Mouse (Mus musculus) cerebellum, adult 2 months (tissue): ENCODE results near the gene Gemin2. TPM values are rescaled to one million over a fixed set of nuclear protein-coding genes. Genes with fewer than 3 reads are reported as not detected.

Source experiments
- DNase-seq, 2 experiments: peaks; one replicate each; pipeline ENCODE4 v3.0.0; 2021
- H3K27ac ChIP-seq: fragments of 200-500 bp; 2 replicates; pipeline ENCODE4 v1.5.1; 2012; ENCODE audit warnings: low read length, control low read depth, inconsistent platforms; ENCODE audit not compliant: insufficient read depth
- H3K27me3 ChIP-seq: fragments of 200-500 bp; 2 replicates; pipeline ENCODE4 v1.6.1; 2012; ENCODE audit warnings: inconsistent platforms, mild to moderate bottlenecking, low read length, moderate library complexity; ENCODE audit not compliant: control insufficient read depth, insufficient read depth
- H3K4me1 ChIP-seq: fragments of 200-500 bp; 2 replicates; pipeline ENCODE4 v1.6.1; 2011; ENCODE audit warnings: low read length; ENCODE audit not compliant: control insufficient read depth, insufficient read depth
- H3K4me3 ChIP-seq: fragments of 200-500 bp; replicated peaks from 2 replicates; pipeline ENCODE3; 2011; ENCODE audit warnings: mild to moderate bottlenecking, low read depth, low read length, control low read depth; ENCODE audit not compliant: insufficient read depth
- CTCF ChIP-seq: fragments of 200-500 bp; IDR thresholded peaks from 2 replicates; pipeline ENCODE4 v1.5.1; 2011; ENCODE audit warnings: low read depth, mild to moderate bottlenecking, control low read depth, low read length, moderate library complexity, borderline replicate concordance; ENCODE audit not compliant: insufficient read depth
- POLR2A ChIP-seq: fragments of 200-500 bp; IDR thresholded peaks from 2 replicates; pipeline ENCODE4 v1.6.1; 2011; ENCODE audit warnings: low read length, control low read depth, borderline replicate concordance; ENCODE audit not compliant: insufficient read depth
- WGBS: fragments of 180-500 bp; shearing (Covaris S2); methylation state at CpG from one replicate; pipeline ENCODE4 v1.1.7; 2018; 5-methylcytosine and 5-hydroxymethylcytosine counted together
- polyA plus RNA-seq: library from polyadenylated mRNA; depleted of rRNA; stranded (reverse); fragments of >200 nt; gene quantifications from 2 replicates; pipeline ENCODE4 v1.2.3, GENCODE M21; 2012

Gemin2 gene
- polyA plus RNA-seq, 1 experiment: 9.3 TPM

DNA sequence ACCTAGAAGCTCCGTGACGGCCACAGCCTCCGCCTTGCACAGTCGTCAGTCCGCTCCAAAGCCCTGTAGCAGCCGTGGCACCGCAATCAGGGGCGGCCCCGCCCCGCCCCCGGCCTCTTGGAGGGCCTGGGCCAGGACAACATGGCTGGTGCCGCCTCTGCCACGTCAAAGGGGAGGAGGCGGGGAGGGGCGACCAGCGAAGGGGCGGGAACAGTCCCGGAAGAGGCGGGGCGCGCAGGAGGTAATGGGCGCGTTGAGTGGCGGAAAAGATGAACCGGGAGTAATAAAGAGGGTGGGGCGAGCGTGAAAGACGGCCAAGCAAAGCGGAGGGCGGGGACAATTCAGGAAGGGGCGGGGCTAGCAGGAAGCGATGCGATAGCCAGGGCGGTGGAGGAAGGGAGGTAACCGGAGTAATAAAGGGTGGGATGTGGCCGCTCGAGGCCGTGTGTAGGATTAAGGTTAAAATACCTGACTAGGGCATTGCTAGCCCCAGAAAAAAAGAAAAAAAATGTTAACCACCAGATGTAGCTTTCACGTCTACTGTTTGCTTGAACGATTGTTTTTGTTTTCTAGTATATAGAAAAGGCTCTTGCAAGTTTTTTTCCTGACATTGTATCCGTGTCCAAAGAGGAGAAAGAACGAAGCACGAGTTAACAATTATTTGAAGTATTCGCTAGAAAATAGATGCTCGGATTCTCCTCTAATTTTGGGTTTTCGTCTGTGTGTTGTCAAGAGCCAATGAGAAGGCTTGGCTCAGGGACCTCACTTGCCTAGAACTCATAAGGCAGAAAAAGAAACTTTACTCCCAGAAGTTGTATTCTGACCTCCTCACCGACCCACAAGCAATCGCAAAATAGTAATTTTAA lies 1.1 kb upstream of the Gemin2 start, which contains the start of gene Sec23a:
Gene Sec23a, minus strand, starts transcription at position 174 of the 866 bp plus-strand sequence.
- H3K4me3 ChIP-seq: peak within 1 kb of the TSS; percentile 93
- DNase-seq: peak; percentile 98 to 99
- H3K4me1 ChIP-seq: no peaks in the 10 kb centered on the region; the same call in 1 of the 2 replicates
- peak within 1 kb of the TSS; percentile 64 for H3K27ac ChIP-seq
- under 1% methylated on average over 44 of the region's 48 CpGs for WGBS
- no peaks in the 10 kb centered on the region for H3K27me3 ChIP-seq
- TF ChIP-seq CTCF (no peak), POLR2A (peak; percentile 55)

DNA sequence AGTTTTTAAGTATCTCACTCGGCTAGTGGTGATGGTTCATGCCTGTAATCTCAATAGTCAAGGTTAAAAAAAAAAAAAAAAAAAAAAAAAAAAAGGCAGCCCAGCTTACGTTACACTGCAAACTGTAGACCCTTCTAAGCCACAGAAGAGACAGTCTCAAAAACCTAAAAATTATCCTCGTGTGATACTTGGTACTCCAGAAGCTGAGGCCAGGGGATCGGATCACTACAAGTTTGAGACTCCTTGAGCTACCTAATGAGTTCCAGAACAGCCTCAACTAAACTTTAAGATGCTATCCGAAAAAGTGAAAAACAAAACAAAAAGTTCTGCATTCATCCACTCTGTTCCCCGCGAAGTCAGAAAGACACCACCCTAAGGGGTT lies 492 bp upstream of the Gemin2 start:
- no peak overlapping the region for H3K27ac ChIP-seq
- WGBS: under 1% methylated on average over 7 of the region's 7 CpGs
- TF ChIP-seq POLR2A (no peak), CTCF (no peak)
- peak overlapping the region; percentile 93 for H3K4me3 ChIP-seq
- H3K27me3 ChIP-seq: no peaks in the 10 kb centered on the region
- no peak for DNase-seq
- no peaks in the 10 kb centered on the region; the same call in 1 of the 2 replicates for H3K4me1 ChIP-seq

DNA sequence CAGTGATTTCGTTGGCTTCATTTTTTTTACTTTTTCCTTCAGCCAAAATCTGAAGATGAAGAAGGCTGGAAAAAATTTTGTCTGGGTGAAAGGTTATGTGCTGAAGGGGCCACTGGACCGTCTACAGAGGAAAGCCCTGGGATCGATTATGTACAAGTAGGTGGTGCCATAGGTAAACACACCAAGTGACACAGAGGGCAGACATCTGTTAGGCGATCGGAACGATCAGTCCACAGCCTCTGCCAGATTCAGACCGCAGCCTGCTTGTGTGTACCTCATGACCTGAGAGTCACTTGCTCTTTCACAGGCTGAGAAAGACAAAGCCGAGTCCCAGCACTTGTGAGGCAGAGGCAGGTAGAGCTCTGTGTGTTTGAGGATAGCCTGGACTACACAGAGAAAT lies 4.8 kb downstream of the Gemin2 start:
- DNase-seq: no peak
- Histone ChIP-seq H3K27me3 (no peaks in the 10 kb centered on the region), H3K27ac (no peak overlapping the region), H3K4me1 (no peaks in the 10 kb centered on the region), H3K4me3 (no peak overlapping the region)
- 95% methylated on average over 8 of the region's 8 CpGs for WGBS
- TF ChIP-seq POLR2A (no peak), CTCF (no peak)

DNA sequence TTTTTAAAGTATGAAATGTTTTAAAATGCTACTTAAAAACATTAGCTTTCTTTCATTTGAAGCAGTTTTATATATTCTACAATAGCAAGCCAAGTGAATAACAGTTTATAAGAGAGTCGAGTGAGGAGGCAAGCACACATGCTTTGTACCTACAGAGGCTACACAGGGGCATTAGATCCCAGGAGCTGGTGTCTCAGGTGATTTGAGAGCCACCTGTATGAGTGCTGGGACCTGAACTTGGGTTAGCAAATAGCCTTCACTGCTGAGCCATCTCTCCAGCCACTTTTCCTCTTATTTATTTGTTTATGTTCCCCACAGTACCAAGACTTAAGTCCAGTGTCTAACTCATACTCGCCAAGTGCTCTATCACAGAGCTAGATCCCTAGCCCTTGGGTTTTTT lies 6.7 kb downstream of the Gemin2 start:
- TF ChIP-seq CTCF (no peak), POLR2A (no peak)
- Histone ChIP-seq H3K4me3 (no peak overlapping the region), H3K27me3 (no peaks in the 10 kb centered on the region), H3K4me1 (no peaks in the 10 kb centered on the region), H3K27ac (no peak overlapping the region)
- WGBS: 89% methylated on average over 2 of the region's 2 CpGs
- DNase-seq: no peak

DNA sequence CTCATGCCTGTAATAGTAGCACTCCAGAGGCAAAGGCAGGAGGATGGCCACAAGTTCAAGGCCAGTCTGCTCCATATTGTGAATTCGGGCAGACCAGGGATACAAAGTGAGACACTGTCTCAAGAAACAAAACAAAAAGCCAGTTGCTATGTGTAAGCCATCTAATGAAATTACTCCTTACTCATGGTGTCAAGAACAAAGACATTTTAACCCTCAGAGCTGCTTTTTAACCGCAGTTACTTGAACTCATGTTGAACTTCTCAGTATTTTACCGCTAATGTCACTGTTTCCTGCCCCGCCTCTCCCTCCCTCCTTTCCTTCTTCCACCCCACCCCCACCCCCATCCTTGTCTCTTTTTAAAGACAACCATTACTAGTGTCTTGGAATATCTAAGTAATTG lies 8.1 kb downstream of the Gemin2 start:
- no peaks in the 10 kb centered on the region for H3K27me3 ChIP-seq
- no peak overlapping the region for H3K27ac ChIP-seq
- H3K4me1 ChIP-seq: no peaks in the 10 kb centered on the region
- DNase-seq: no peak
- TF ChIP-seq CTCF (no peak), POLR2A (no peak)
- WGBS: 92% methylated on average over 4 of the region's 4 CpGs
- H3K4me3 ChIP-seq: no peak overlapping the region

DNA sequence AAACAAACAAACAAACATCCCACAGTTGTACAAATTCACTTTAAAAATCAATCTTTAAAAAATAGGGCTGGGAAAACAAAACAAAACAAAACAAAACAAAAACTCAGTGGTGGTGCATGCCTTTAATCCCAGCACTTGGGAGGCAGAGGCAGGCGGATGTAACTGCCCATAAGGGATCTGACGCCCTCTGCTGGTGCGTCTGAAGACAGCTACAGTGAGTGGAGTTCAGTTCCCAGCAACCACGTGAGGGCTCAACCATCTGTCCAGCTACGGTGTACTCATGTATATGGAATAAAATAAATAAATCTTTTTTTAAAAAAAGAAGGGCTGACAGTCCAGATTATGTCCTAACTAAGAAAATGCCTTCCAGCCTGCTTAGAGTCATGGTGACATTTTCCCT lies 18.9 kb downstream of the Gemin2 start:
- H3K4me1 ChIP-seq: no peaks in the 10 kb centered on the region
- TF ChIP-seq POLR2A (no peak), CTCF (no peak)
- DNase-seq: no peak
- no peak overlapping the region for H3K4me3 ChIP-seq
- 64% methylated on average over 5 of the region's 5 CpGs for WGBS
- no peaks in the 10 kb centered on the region for H3K27me3 ChIP-seq
- H3K27ac ChIP-seq: no peak overlapping the region

DNA sequence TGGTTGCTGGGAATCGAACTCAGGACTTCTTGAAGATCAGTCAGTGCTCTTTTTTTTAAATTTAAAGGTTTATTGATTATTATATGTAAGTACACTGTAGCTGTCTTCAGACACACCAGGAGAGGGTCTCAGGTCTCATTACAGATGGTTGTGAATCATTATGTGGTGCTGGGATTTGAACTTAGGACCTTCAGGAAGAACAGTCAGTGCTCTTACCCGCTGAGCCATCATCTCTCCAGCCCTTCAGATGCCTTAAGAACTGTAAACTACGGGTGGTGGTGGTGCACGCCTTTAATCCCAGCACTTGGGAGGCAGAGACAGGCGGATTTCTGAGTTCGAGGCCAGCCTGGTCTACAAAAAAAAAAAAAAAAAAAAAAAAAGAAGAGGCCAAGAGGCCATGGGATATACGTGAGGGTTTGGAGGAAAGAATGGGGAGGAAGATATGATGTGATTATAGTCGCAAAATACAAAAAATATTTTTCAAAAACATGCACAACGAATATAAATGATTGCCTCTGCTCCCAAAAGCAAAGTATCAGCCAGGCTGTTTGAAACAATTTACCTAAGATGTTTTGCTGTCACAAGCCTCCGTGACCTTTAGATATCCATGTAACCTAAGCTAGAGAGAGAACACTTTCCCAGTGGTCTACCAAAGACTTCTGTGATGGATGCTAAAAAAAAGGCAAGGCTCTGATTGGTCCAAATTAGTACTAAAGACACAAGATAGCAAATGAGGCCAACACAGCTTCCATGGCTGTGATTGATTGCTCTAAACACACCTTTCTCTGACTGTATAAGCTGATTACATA lies 26.2 kb downstream of the Gemin2 start:
- no peak for TF ChIP-seq POLR2A
- no peak for TF ChIP-seq CTCF
- WGBS: 76% methylated on average over 10 of the region's 10 CpGs
- no peak overlapping the region for H3K4me3 ChIP-seq
- no peak overlapping the region for H3K27ac ChIP-seq
- no peaks in the 10 kb centered on the region for H3K27me3 ChIP-seq
- no peaks in the 10 kb centered on the region for H3K4me1 ChIP-seq
- no peak for DNase-seq
